Mouse (Mus musculus) liver, embryonic 14.5 days (tissue): ENCODE results near the gene Lcn10. TPM values are rescaled to one million over a fixed set of nuclear protein-coding genes. Genes with fewer than 3 reads are reported as not detected.
"Not testable (repeated sequence)": the region's sequence is repeated elsewhere in the genome, so short reads cannot be mapped to it uniquely, and the experiment has no call there.

Experiments used
- ATAC-seq: fragments of 200-750 bp; cut with Nextera tagmentation; 2 replicates; pipeline ENCODE4 v1.8.0; 2017; ENCODE audit warnings: moderate number of reproducible peaks, mild to moderate bottlenecking, moderate library complexity; ENCODE audit not compliant: insufficient read depth
- DNase-seq, 3 experiments: peaks; one replicate each; pipeline ENCODE4 v3.0.0-alpha.2; 2012 to 2013; ENCODE audit warnings: low read depth in 3 of 3, low spot score in 3 of 3
- H3K27ac ChIP-seq: fragments of 300-500 bp; sonication (generic); 2 replicates; pipeline ENCODE4 v1.5.1; 2014; ENCODE audit warnings: moderate library complexity, mild to moderate bottlenecking, control low read depth, inconsistent platforms
- H3K27me3 ChIP-seq: fragments of 300-500 bp; sonication (generic); 2 replicates; pipeline ENCODE4 v1.6.1; 2014; ENCODE audit warnings: mild to moderate bottlenecking, low read length, moderate library complexity; ENCODE audit not compliant: control insufficient read depth, insufficient read depth
- H3K36me3 ChIP-seq: fragments of 300-500 bp; sonication (generic); replicated peaks from 2 replicates; pipeline ENCODE4 v1.6.1; 2014; ENCODE audit warnings: low read depth; ENCODE audit not compliant: control insufficient read depth, insufficient read depth
- H3K4me1 ChIP-seq, 2 experiments: fragments of 200-500 bp in 1 of 2; fragments of 300-500 bp in 1 of 2; sonication (generic) in 1 of 2; replicated peaks; 2 replicates each; pipeline ENCODE4 v1.6.1; 2012 to 2014; ENCODE audit warnings: antibody characterized with exemption in 1 of 2, inconsistent platforms in 1 of 2, low read length in 1 of 2; ENCODE audit not compliant: control insufficient read depth in 2 of 2, insufficient read depth in 2 of 2
- H3K4me2 ChIP-seq: fragments of 300-500 bp; sonication (generic); 2 replicates; pipeline ENCODE4 v1.6.1; 2014; ENCODE audit warnings: low read depth, mild to moderate bottlenecking, control low read depth, moderate library complexity
- H3K4me3 ChIP-seq, 2 experiments: fragments of 200-500 bp in 1 of 2; fragments of 300-500 bp in 1 of 2; sonication (generic) in 1 of 2; 2 replicates each; pipeline ENCODE4 v1.5.1; 2012 to 2014; ENCODE audit warnings: low read depth in 2 of 2, low read length in 2 of 2, mild to moderate bottlenecking in 2 of 2, control low read depth in 1 of 2, inconsistent platforms in 1 of 2, moderate library complexity in 1 of 2; ENCODE audit not compliant: insufficient read depth in 1 of 2
- H3K9ac ChIP-seq: fragments of 300-500 bp; sonication (generic); replicated peaks from 2 replicates; pipeline ENCODE4 v1.6.1; 2014; ENCODE audit warnings: mild to moderate bottlenecking, control low read depth, moderate library complexity
- H3K9me3 ChIP-seq: fragments of 300-500 bp; sonication (generic); 2 replicates; pipeline ENCODE4 v1.6.1; 2016; ENCODE audit warnings: low read length, mixed read lengths; ENCODE audit not compliant: control insufficient read depth
- CTCF ChIP-seq: IDR thresholded peaks from 2 replicates; pipeline ENCODE4 v1.5.1; 2016; ENCODE audit warnings: antibody characterized with exemption, low read depth, control low read depth
- EP300 ChIP-seq: IDR thresholded peaks from 2 replicates; pipeline ENCODE4 v1.6.1; 2016; ENCODE audit warnings: antibody characterized with exemption, low read depth
- WGBS: fragments of 180-500 bp; shearing (Covaris S2); extraction: QIAGEN DNeasy Blood & Tissue Kit; methylation state at CpG from one replicate; pipeline ENCODE4 v1.1.7; 2014; ENCODE audit not compliant: insufficient replicate concordance; 5-methylcytosine and 5-hydroxymethylcytosine counted together
- polyA plus RNA-seq, 2 experiments: library from polyadenylated mRNA; depleted of rRNA in 1 of 2; stranded (reverse) in 1 of 2; unstranded in 1 of 2; fragments of >200 nt; fragmentation: Nextera tagmentation in 1 of 2; extraction: Ambion mirVana in 1 of 2; gene quantifications; 2 replicates each; pipeline versions ENCODE4 v1.2.1 to v1.2.3; 2012 to 2014

The Lcn10 gene
- polyA plus RNA-seq, 2 experiments = not detected

DNA sequence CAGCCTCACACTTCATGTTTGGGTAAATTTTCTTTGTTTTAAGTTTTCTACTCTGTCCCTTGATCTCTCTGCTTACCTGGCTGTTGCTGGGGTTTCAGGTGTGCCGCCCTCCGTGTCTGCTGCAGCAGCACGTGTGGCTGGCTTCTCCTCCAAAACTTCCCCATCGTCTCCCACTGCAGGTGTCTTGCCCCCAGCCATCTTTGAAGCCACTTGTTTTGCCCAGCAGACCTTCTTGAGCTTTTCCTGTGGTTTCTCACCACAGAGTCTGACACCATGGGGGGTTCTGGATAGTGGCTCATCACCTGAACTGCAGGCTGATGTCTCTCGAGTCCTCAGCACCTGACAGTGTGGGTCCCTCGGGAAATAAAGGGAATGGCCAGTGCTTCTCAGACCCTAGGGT is 3.0 kb upstream of the Lcn10 start:
- no peak overlapping the region for H3K4me2 ChIP-seq
- no peaks in the 10 kb centered on the region for H3K9me3 ChIP-seq
- H3K4me3 ChIP-seq = no peak overlapping the region
- H3K27me3 ChIP-seq = no peaks in the 10 kb centered on the region
- DNase-seq = no peak
- no peak overlapping the region for H3K27ac ChIP-seq
- ATAC-seq = no peak
- H3K9ac ChIP-seq = no peak overlapping the region
- H3K4me1 ChIP-seq = no peaks in the 10 kb centered on the region
- WGBS = 48% methylated on average over 6 of the region's 6 CpGs
- TF ChIP-seq EP300 = no peak
- TF ChIP-seq CTCF = no peak
- H3K36me3 ChIP-seq = no peaks in the 10 kb centered on the region

DNA sequence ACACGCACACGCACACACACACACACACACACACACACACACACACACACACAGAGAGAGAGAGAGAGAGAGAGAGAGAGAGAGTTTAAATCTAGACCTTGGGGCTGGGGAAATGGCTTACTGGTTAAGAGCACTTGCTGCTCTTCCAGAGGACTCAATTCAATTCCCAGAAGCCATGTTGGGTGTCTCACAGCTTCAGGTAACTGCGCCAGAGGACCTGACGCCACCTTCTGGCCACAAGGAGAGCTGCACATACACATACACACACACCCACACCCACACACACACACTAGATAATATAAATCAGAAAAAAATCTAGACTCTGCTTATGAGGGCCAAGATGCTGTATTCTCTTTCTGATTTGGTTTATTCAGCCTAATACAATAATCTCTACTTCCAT is 4.4 kb downstream of the Lcn10 start:
- Histone ChIP-seq H3K27ac (no peak overlapping the region), H3K4me1 (no peaks in the 10 kb centered on the region), H3K9me3 (no peaks in the 10 kb centered on the region), H3K27me3 (no peaks in the 10 kb centered on the region), H3K36me3 (no peaks in the 10 kb centered on the region), H3K4me2 (no peak overlapping the region), H3K4me3 (no peak overlapping the region), H3K9ac (no peak overlapping the region)
- TF ChIP-seq EP300 (no peak), CTCF (peak; percentile 27; the same call in 1 of the 2 replicates)
- DNase-seq = no peak
- ATAC-seq = no peak
- 66% methylated on average over 4 of the region's 4 CpGs for WGBS

DNA sequence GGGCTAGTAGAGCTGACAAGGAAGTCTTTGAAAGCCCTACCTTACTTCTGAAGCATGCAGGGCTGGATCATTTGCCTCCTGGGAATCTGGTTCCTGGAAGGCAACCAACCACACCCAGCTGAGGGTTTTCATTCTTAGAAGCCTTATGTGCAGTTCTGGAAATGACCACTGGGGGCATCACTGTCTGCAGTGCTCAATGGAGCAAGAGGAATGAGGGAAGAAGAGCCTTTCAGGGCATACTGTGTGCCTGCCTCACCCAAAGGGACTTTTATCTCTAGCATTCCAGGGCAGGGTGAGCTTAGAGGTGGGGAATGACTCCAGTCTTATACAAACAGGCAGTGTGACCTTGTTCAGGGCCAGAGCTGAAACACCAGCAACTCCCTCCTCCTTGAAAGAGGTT is 12.1 kb downstream of the Lcn10 start:
- Histone ChIP-seq H3K27ac (no peak overlapping the region), H3K27me3 (no peaks in the 10 kb centered on the region), H3K36me3 (no peaks in the 10 kb centered on the region), H3K4me1 (no peaks in the 10 kb centered on the region), H3K9me3 (no peaks in the 10 kb centered on the region), H3K4me2 (no peak overlapping the region), H3K9ac (no peak overlapping the region), H3K4me3 (no peak overlapping the region)
- DNase-seq (peak; percentile 16 to 52 (median 24)), ATAC-seq (no peak)
- TF ChIP-seq CTCF = peak; percentile 84
- TF ChIP-seq EP300 = no peak

DNA sequence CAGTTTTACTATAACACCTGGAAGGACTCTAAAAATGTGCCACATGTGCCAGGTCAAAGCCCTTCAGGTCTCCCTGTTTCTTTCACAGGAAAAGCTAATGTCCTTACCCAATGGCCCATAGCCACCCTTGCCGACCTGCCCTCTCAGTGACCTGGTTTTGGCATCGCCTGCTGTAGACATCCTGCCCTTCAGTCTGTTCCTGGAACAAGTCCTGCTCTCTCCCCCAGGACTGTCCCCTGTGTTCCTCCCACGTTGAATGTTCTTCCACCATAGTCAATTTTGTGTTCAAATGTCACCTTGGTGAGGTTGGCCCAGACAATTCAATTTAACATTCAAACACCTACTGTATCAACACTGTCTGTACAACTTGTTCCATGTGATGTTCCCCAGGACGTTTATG is 14.4 kb downstream of the Lcn10 start:
- TF ChIP-seq CTCF (no peak), EP300 (no peak)
- no peak for DNase-seq
- H3K9me3 ChIP-seq = no peaks in the 10 kb centered on the region
- no peaks in the 10 kb centered on the region for H3K4me1 ChIP-seq
- H3K9ac ChIP-seq = no peak overlapping the region
- no peak for ATAC-seq
- H3K27me3 ChIP-seq = no peaks in the 10 kb centered on the region
- no peaks in the 10 kb centered on the region for H3K36me3 ChIP-seq
- WGBS = 39% methylated on average over 4 of the region's 4 CpGs
- H3K27ac ChIP-seq = no peak overlapping the region
- H3K4me2 ChIP-seq = no peak overlapping the region
- no peak overlapping the region for H3K4me3 ChIP-seq

DNA sequence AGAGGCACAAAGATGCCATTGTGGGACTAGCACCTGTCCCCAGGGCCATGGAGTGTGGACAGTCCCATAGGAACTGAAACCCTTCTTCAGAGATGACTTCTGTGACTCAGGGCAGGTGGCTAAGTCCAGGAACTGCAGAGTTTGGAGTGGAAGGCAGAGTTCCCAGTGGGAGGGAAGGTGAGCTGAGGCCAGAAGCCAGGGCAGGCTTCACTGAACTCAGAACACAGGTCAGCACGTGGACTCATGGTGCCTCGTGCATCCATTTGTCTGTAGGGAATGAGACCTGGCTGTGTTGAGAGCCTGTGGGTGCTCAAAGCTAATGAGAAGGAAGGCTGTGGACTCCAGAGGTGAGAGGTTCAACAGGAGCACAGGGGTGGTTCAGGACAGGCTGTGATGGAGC is 16.2 kb downstream of the Lcn10 start:
- H3K36me3 ChIP-seq = no peaks in the 10 kb centered on the region
- ATAC-seq (no peak), DNase-seq (no peak)
- H3K27ac ChIP-seq = no peak overlapping the region
- H3K4me3 ChIP-seq = no peak overlapping the region
- no peaks in the 10 kb centered on the region for H3K27me3 ChIP-seq
- no peak overlapping the region for H3K4me2 ChIP-seq
- H3K9me3 ChIP-seq = no peaks in the 10 kb centered on the region
- no peak overlapping the region for H3K9ac ChIP-seq
- TF ChIP-seq EP300 = no peak
- TF ChIP-seq CTCF = no peak
- WGBS = 55% methylated on average over 2 of the region's 2 CpGs
- no peaks in the 10 kb centered on the region for H3K4me1 ChIP-seq

DNA sequence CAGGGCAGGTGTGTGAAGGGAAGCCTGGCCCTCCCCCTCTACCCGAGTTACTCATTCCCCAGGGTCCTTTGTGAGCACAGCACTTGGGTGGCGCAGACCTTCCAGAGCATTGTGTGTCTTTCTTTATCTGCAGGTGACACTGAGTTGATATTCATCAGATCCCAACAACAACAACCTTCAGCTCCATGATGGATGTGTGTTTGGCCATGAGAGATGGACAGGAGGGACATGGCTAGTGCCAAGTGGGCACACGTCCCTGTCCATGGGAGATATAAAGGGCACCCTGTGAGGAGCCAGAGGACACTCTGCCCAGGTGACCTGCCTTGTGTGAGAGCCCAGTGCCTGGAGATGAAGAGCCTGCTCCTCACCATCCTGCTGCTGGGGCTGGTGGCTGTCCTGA is 17.2 kb downstream of the Lcn10 start, which contains the start of gene Obp2a:
TSS of gene Obp2a (plus strand) at position 301 of the 400 bp plus-strand sequence.
- H3K27ac ChIP-seq, H3K36me3 ChIP-seq, H3K27me3 ChIP-seq, ATAC-seq, DNase-seq, H3K4me2 ChIP-seq, H3K4me3 ChIP-seq, H3K9me3 ChIP-seq, H3K9ac ChIP-seq, H3K4me1 ChIP-seq: not testable (repeated sequence)
- 52% methylated on average over 3 of the region's 3 CpGs for WGBS
